Mouse (Mus musculus): Measurements from ENCODE around the gene Etv4.

DNA sequence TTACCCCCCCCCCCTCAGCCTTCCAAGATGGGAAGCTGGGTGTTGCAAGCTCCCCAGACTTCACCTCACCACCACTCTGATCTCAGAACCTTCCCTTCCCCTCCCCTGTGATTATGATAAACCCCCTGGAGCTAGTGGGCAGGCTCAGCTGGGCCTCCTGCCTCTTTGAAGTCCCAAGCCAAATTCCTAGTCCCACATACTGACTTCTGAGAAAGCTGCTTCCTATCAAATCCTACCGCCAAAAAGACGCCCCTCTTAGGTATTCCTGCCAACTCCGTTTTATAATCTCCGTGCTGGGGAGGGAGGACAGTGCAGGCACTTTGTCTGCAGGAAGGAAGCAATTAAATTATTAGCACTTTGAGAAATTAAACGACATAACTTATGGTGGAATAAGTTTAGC is 16.2 kb upstream of the Etv4 start:
- TF ChIP-seq CTCF (IDR thresholded peaks at IDR 0.05) (no peak), EP300 (IDR thresholded peaks at IDR 0.05) (no peak)
